Comparison of ENCODE assay signal across 11 mouse cellular contexts in the genomic region with DNA sequence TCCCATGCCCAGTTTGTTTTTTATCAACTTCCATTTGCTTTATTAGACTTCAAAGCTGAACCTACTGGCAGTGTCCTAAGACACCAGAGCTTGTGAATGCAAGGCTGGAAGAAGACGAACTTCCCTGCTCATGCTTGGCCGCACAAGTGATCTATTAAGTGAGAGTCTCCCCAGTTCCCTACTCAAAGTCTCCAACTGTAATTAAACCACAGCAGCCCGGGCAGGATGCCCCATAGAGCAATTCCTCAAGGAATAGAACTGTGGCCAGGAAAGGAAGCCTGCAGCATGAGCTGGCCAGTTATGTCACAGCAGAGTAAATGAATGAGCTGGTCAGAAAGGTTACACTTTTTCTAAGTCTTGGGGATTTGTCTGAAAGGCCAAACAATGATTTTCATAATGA.
DNase-seq lines count a peak whose midpoint lies in the region; ATAC-seq and TF ChIP-seq lines count a peak whose summit lies in the region.
"Had no signal": no experiment of that assay in that cellular context is flagged by ENCODE, and none has a peak within 500 bp of the region (broad histone marks: within the 10 kb centered on the region; RNA-seq: fewer than 3 reads in every experiment).

No protein-coding gene starts in this region.

- intact Hi-C loops in gastrocnemius, postnatal 36 days (cut with DNase I), result loop anchor here (5.0 kb wide), 1 partner anchor 408 kb away; no protein-coding TSS in a partner anchor

- H3K9ac ChIP-seq in lung, embryonic 14.5 days, result no peak overlapping the region
- H3K9ac ChIP-seq: embryonic facial prominence, embryonic 12.5 days; limb, embryonic 13.5 days had no signal

- WGBS in lung, embryonic 14.5 days, result 28% methylated on average over 3 of the region's 3 CpGs
- WGBS in lung, adult 2 months, result 44% methylated on average over 3 of the region's 3 CpGs
- 86% methylated on average over 3 of the region's 3 CpGs for WGBS in thymus, adult 2 months

- no peaks in the 10 kb centered on the region for H3K27me3 ChIP-seq in lung, embryonic 14.5 days (ENCODE audit: insufficient read depth, low read length)
- H3K27me3 ChIP-seq in thymus, adult 2 months (ENCODE audit: control insufficient read depth, insufficient read depth, low read length), result no peaks in the 10 kb centered on the region
- H3K27me3 ChIP-seq: embryonic facial prominence, embryonic 12.5 days; limb, embryonic 13.5 days had no signal

- H3K4me1 ChIP-seq in lung, embryonic 14.5 days (ENCODE audit: insufficient read depth), result no peaks in the 10 kb centered on the region
- H3K4me1 ChIP-seq in lung, adult 2 months (ENCODE audit: control insufficient read depth, insufficient read depth, low read length), result no peaks in the 10 kb centered on the region
- H3K4me1 ChIP-seq in thymus, adult 2 months (replicated peaks; ENCODE audit: control insufficient read depth, insufficient read depth, low read length), result no peaks in the 10 kb centered on the region
- H3K4me1 ChIP-seq: embryonic facial prominence, embryonic 12.5 days; limb, embryonic 13.5 days had no signal

- H3K9me3 ChIP-seq in lung, embryonic 14.5 days (ENCODE audit: low read depth, low read length), result no peaks in the 10 kb centered on the region
- H3K9me3 ChIP-seq: embryonic facial prominence, embryonic 12.5 days; G1E; limb, embryonic 13.5 days had no signal

- H3K4me3 ChIP-seq in lung, embryonic 14.5 days (ENCODE audit: low read depth, low read length), result no peak overlapping the region
- no peak overlapping the region for H3K4me3 ChIP-seq in lung, adult 2 months (replicated peaks; ENCODE audit: extremely low read depth, low read depth, low read length)
- H3K4me3 ChIP-seq in thymus, adult 2 months (ENCODE audit: control insufficient read depth, insufficient read depth, low read length), result no peak overlapping the region
- H3K4me3 ChIP-seq: embryonic facial prominence, embryonic 12.5 days; limb, embryonic 13.5 days had no signal

- TF ChIP-seq CTCF in lung, embryonic 14.5 days (IDR thresholded peaks at IDR 0.05; ENCODE audit: low read depth), result no peak
- no peak for TF ChIP-seq CTCF in lung, adult 2 months (IDR thresholded peaks at IDR 0.05; ENCODE audit: insufficient read depth, low read length)
- no peak for TF ChIP-seq CTCF in thymus, adult 2 months (IDR thresholded peaks at IDR 0.05; ENCODE audit: borderline replicate concordance, control insufficient read depth, extremely low read depth, insufficient read depth, low read length, poor library complexity)

- no peak for TF ChIP-seq POLR2A in lung, adult 2 months (IDR thresholded peaks at IDR 0.05; ENCODE audit: borderline replicate concordance, extremely low read depth, low read depth, low read length)
- TF ChIP-seq POLR2A in thymus, adult 2 months (IDR thresholded peaks at IDR 0.05; ENCODE audit: control insufficient read depth, extremely low read depth, insufficient read depth, low read length, poor library complexity), result no peak

- no peaks in the 10 kb centered on the region for H3K36me3 ChIP-seq in lung, embryonic 14.5 days (ENCODE audit: insufficient read depth)
- no peaks in the 10 kb centered on the region for H3K36me3 ChIP-seq in thymus, adult 2 months (ENCODE audit: control insufficient read depth, insufficient read depth, low read length)
- H3K36me3 ChIP-seq: embryonic facial prominence, embryonic 12.5 days; G1E; limb, embryonic 13.5 days had no signal

- H3K4me2 ChIP-seq in lung, embryonic 14.5 days, result no peak overlapping the region
- H3K4me2 ChIP-seq: embryonic facial prominence, embryonic 12.5 days; limb, embryonic 13.5 days had no signal

- peak; percentile 36 for DNase-seq in lung, embryonic 14.5 days
- no peak for DNase-seq in lung, adult 2 months
- peak; percentile 71 for DNase-seq in adrenal gland, postnatal 10 days
- DNase-seq in gastrocnemius, postnatal 36 days, result peak; percentile 69 to 72
- peak; percentile 81 to 83 for DNase-seq in kidney, postnatal 36 days
- DNase-seq in thymus, adult 2 months, result no peak
- DNase-seq in frontal cortex, postnatal 36 days (ENCODE audit: low spot score in 2 of 2), result no peak

- ATAC-seq in lung, embryonic 14.5 days (ENCODE audit: insufficient read depth), result no peak
- ATAC-seq: intestine, postnatal 0 days had no signal

- H3K27ac ChIP-seq in lung, embryonic 14.5 days (ENCODE audit: low read depth), result no peak overlapping the region
- H3K27ac ChIP-seq in thymus, adult 2 months (ENCODE audit: control insufficient read depth, insufficient read depth, low read length), result no peak overlapping the region
- H3K27ac ChIP-seq: embryonic facial prominence, embryonic 12.5 days; limb, embryonic 13.5 days had no signal

Comparison
In these comparisons a context has a peak if more than half of its experiments do, and no peak if none do; other contexts are left out.
1. DNase-seq: peak in lung, embryonic 14.5 days (single experiment), adrenal gland, postnatal 10 days (single experiment), gastrocnemius, postnatal 36 days (2 of 2) and kidney, postnatal 36 days (2 of 2); none in lung, adult 2 months (single experiment), thymus, adult 2 months (single experiment) and frontal cortex, postnatal 36 days (0 of 2).